Mouse (Mus musculus): ENCODE results near the gene Spg11. TPM values are rescaled to one million over a fixed set of nuclear protein-coding genes. Genes with fewer than 3 reads are reported as not detected.

Spg11 gene
- polyA plus RNA-seq (2012; rRNA removed): 9.5 and 11.8 TPM in 2 replicates

GRCm38 (mm10) chr2:122117961-122118958 is at the start of gene Spg11:
Gene Spg11, minus strand, starts transcription at chr2:122118386.

DNA sequence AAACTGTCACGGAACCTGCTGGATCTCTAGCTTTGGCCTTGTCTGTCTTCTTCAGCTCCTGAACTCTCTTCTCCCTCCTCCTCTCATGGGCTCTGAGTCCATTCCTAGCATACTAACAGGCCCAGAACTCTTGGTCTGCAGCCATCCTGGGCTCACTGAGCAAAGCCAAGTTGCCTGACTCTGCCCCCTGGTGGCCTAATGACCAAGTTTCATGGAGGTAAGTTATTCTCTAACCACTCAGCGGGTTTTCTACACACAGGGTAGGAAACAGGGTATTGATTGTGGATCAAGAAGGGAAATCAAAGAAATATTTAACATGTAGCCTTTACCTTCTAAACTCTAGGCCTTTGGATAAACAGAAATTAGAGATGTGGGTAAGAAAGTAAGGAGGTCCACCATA is 42.5 kb upstream of the Spg11 start, which contains the start of gene Trim69:
Gene Trim69, plus strand, starts transcription at position 21 of the 400 bp plus-strand sequence.

DNA sequence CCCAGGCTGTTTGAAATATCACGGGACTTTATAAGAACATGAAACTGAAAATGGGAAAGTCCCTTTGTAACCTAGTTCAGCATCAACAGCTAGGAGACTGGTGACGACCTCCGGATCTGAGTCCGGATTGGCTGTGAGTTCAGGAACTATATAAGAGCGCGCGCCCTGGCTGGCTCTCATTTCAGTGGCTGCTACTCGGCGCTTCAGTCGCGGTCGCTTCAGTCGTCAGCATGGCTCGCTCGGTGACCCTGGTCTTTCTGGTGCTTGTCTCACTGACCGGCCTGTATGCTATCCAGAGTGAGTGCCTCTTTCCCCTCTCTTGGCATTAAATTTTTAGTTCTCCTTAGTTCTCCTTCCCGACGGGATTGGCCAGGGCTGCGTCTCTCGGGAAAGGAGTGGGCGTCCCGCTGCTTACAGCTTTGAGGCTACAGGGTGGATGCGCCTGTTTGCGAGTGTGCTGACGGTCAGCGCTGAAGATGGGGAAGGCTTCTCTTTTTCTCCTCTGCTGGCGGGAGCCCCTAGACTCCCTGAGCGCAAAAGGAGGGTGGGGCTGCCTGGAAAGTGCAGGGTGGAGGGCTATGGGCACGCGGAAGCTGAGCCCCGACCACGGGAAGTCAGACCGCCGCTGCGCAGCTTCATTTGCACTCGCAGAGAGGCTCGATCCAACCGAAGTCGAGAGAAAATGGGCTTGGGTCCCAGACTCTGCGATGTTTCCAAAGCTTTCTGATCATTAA is 29.5 kb upstream of the Spg11 start, which contains the start of gene B2m:
Gene B2m, plus strand, starts transcription at position 179 of the 734 bp plus-strand sequence.

GRCm38 (mm10) chr2:122027862-122028755 is 90.1 kb downstream of the Spg11 start, which contains the start of gene Eif3j1:
Gene Eif3j1, plus strand, starts transcription at chr2:122028546.

Other genes with a start within 250 kb of the Spg11 start
- gene Ctdspl2, start 162.4 kb downstream of the Spg11 start, polyA plus RNA-seq (2012; rRNA removed): 4.5 and 5.6 TPM in 2 replicates
- not detected in 2 replicates for gene Mageb3, start 162.3 kb downstream of the Spg11 start, polyA plus RNA-seq (2012; rRNA removed)
- gene Eif3j1, start 89.8 kb downstream of the Spg11 start, polyA plus RNA-seq (2012; rRNA removed): 5.6 and 7.1 TPM in 2 replicates
- gene B2m, start 29.3 kb upstream of the Spg11 start, polyA plus RNA-seq (2012; rRNA removed): 290 and 301 TPM in 2 replicates
- not detected in 2 replicates for gene Trim69, start 42.3 kb upstream of the Spg11 start, polyA plus RNA-seq (2012; rRNA removed)
- 1.7 and 2.3 TPM in 2 replicates for gene Patl2, start 67.8 kb upstream of the Spg11 start, polyA plus RNA-seq (2012; rRNA removed)
- not detected in 2 replicates for gene Terb2, start 67.9 kb upstream of the Spg11 start, polyA plus RNA-seq (2012; rRNA removed)
- 8.9 and 11.9 TPM in 2 replicates for gene Sord, start 116.4 kb upstream of the Spg11 start, polyA plus RNA-seq (2012; rRNA removed)
- gene Duox2, start 180.1 kb upstream of the Spg11 start, polyA plus RNA-seq (2012; rRNA removed): 1.3 and 1.8 TPM in 2 replicates
- gene Duoxa2, start 180.5 kb upstream of the Spg11 start, polyA plus RNA-seq (2012; rRNA removed): 2.7 and 3.2 TPM in 2 replicates
- 0.73 and 1.3 TPM in 2 replicates for gene Duoxa1, start 195.3 kb upstream of the Spg11 start, polyA plus RNA-seq (2012; rRNA removed)
- 0.18 and 0.28 TPM in 2 replicates for gene Duox1, start 197.3 kb upstream of the Spg11 start, polyA plus RNA-seq (2012; rRNA removed)

Data from ovary, adult 2 months (tissue).